Mouse (Mus musculus): ENCODE results near the gene Gucy2c.

The Gucy2c gene

GRCm38 (mm10) chr6:136781377-136781986 is at the start of gene Gucy2c:
Gene Gucy2c, minus strand, starts transcription at chr6:136781765.
- DNase-seq (ENCODE audit: low read depth, low spot score): no peak

DNA sequence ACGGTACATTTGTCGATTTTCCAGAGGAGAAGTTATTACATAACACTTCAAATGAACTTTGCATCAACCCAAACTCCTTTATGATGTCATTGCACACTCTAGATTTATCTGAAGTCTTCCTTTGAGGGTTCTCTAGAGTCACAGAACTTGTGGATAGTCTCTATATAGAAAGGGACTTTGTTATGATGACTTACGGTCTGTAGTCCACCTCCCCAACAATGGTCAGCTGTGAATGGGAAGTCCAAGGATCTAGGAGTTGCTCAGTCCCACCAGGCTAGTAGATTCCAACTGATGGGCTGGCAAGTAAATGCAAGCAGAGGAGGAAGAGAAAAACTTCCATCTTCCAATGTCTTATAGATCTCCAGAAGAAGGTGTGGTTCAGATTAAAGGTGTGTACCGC is 47.1 kb upstream of the Gucy2c start:
- DNase-seq (ENCODE audit: low read depth, low spot score): no peak

- peak; percentile 99 for DNase-seq (ENCODE audit: low read depth, low spot score)
These were observed 46.5 kb upstream of the Gucy2c start, which contains the start of gene Wbp11 for GRCm38 (mm10) chr6:136827881-136828561. Gene Wbp11, minus strand, starts transcription at chr6:136828233.

DNA sequence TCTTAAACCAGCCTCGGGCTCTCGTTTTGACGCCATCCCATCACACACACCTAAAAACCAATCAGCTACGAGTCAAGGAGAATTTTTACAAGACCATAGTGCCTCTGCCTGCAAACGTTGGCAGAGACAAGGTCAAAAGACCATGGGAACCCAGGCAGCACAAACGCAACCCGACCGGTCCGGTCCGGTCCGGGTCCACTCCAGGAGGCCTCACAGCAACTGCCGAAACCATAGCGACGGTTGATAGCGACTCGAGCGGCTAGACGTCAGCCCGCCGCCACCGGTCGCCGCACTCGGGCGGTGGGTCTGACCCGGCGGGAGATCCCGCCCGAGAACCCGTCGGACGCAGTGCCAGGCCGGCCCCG is 45.9 kb upstream of the Gucy2c start, which contains the start of gene BC049715:
Gene BC049715, plus strand, starts transcription at position 111 of the 365 bp plus-strand sequence.
- DNase-seq (ENCODE audit: low read depth, low spot score): no peak

DNA sequence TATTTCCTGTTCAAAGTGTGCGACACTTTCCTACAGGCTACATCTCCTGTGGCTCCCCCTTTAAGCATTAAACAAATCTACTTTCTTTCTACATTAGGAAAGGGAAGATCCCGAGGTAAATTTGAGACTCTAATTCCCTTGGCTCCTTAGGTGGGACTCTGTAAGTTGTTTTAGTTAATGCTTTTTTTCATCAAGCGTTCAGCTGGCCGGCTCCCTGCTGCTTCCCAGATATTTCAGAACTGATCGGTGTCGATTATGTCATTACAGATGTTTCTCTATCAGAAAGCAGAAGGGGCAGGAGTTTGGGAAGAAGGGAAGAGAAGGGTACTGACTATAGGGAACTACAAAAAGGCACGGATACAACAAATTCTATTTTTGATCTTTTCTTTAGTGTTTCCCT is 45.6 kb upstream of the Gucy2c start:
- DNase-seq (ENCODE audit: low read depth, low spot score): no peak

- DNase-seq (ENCODE audit: low read depth, low spot score): no peak
These were observed 43.4 kb upstream of the Gucy2c start for GRCm38 (mm10) chr6:136824987-136825386.

GRCm38 (mm10) chr6:136821086-136821485 is 39.5 kb upstream of the Gucy2c start:
- no peak for DNase-seq (ENCODE audit: low read depth, low spot score)

GRCm38 (mm10) chr6:136820381-136820780 is 38.8 kb upstream of the Gucy2c start:
- DNase-seq (ENCODE audit: low read depth, low spot score): no peak

GRCm38 (mm10) chr6:136817549-136817948 is 36.0 kb upstream of the Gucy2c start:
- DNase-seq (ENCODE audit: low read depth, low spot score): no peak

- no peak for DNase-seq (ENCODE audit: low read depth, low spot score)
These were observed 35.3 kb upstream of the Gucy2c start for GRCm38 (mm10) chr6:136816826-136817225.

GRCm38 (mm10) chr6:136815381-136815780 is 33.8 kb upstream of the Gucy2c start:
- no peak for DNase-seq (ENCODE audit: low read depth, low spot score)

GRCm38 (mm10) chr6:136813117-136813516 is 31.6 kb upstream of the Gucy2c start:
- no peak for DNase-seq (ENCODE audit: low read depth, low spot score)

DNA sequence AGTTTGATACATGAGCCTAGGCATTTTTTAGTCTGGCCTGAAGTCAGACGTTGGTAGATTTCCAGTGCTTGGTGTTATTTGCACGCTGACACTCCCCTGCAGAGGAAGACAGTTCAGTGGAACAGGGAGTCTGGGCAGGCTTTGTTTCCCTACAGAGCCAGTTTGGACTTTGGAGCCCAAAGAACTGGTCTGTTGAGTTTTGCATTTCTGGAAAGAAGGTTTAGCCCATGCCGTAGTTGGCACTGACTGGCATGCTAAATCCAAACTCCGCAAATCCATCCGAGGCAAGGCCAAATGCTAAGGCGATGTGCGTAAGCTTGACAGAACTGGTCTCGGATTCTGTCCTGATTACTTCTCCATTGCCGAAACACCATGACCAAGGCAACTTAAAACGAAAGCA is 29.6 kb upstream of the Gucy2c start:
- DNase-seq (ENCODE audit: low read depth, low spot score): no peak

GRCm38 (mm10) chr6:136809673-136810072 is 28.1 kb upstream of the Gucy2c start:
- DNase-seq (ENCODE audit: low read depth, low spot score): peak; percentile 22

- DNase-seq (ENCODE audit: low read depth, low spot score): peak; percentile 79
These were observed 27.5 kb upstream of the Gucy2c start for GRCm38 (mm10) chr6:136809077-136809476.

GRCm38 (mm10) chr6:136808631-136809046 is 27.1 kb upstream of the Gucy2c start:
- peak; percentile 62 for DNase-seq (ENCODE audit: low read depth, low spot score)

GRCm38 (mm10) chr6:136808014-136808417 is 26.5 kb upstream of the Gucy2c start, which contains the start of gene H2afj:
Gene H2afj, plus strand, starts transcription at chr6:136808244.
- DNase-seq (ENCODE audit: low read depth, low spot score): peak; percentile 98

- DNase-seq (ENCODE audit: low read depth, low spot score): no peak
These were observed 25.9 kb upstream of the Gucy2c start for GRCm38 (mm10) chr6:136807395-136808013.

DNA sequence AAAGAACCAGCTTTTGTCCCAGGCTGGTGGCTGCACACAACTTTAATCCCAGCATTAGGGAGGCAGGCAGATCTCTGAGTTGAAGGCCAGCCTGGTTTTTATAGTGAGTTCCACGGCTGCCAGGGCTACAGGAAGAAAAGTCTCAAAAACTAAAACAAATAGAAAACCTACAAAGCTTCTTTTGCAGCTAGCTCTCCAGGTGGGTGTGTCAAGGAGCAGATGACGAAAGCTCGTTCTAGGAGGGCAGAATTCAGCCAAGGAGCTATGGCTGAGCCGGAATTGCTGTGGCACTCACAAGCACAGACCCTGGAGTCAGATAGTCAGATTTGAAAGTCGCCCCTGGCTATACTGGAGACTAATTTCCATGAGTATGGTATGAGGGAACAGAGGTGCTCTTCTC is 25.3 kb upstream of the Gucy2c start:
- no peak for DNase-seq (ENCODE audit: low read depth, low spot score)

GRCm38 (mm10) chr6:136805409-136805775 is 23.8 kb upstream of the Gucy2c start:
- DNase-seq (ENCODE audit: low read depth, low spot score): no peak

DNA sequence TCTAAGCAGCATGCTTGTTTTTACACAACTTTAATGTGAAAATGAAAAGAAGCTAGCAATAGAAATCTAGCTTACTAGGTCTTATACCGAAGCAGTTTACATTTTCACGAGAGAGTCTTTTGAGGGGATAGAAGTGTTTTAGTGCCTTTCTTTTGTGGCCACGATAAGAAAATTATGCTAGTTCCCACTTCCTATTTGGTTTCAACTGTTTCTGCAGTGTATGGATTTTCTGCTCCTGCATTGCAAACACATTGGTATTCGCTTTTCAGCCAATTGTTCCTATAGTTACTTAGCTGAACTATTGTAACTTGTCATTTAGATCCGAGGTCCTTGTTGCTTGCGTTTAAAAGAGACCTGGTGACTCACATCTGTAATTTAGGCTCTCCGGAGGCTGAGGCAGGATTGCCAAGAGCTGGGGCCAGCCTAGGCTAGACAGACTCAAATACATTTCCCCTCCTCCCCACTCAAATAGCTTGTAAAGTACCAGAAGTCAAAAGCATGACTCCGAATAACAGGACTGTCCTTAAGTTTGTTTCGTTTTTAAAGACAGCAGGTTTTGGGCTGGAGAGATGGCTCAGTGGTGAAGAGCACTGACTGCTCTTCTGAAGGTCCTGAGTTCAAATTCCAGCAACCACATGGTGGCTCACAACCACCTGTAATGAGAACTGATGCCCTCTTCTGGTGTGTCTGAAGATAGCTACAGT is 23.3 kb upstream of the Gucy2c start:
- peak; percentile 57 for DNase-seq (ENCODE audit: low read depth, low spot score)

All from CD4-positive helper T cell, adult 2 months (primary cell).